Mouse (Mus musculus) liver, embryonic 12.5 days (tissue): ENCODE measurements around the gene Col24a1. TPM values are rescaled to one million over a fixed set of nuclear protein-coding genes. Genes with fewer than 3 reads are reported as not detected.

Experiments
- ATAC-seq: fragments of 200-750 bp; cut with Nextera tagmentation; 2 replicates; pipeline ENCODE4 v1.8.0; 2017; ENCODE audit warnings: moderate number of reproducible peaks, mild to moderate bottlenecking, moderate library complexity
- H3K27ac ChIP-seq: fragments of 300-500 bp; sonication (generic); 2 replicates; pipeline ENCODE4 v1.5.1; 2016; ENCODE audit warnings: mild to moderate bottlenecking
- H3K27me3 ChIP-seq: fragments of 300-500 bp; sonication (generic); replicated peaks from 2 replicates; pipeline ENCODE4 v1.6.1; 2016; ENCODE audit warnings: mild to moderate bottlenecking, moderate library complexity
- H3K36me3 ChIP-seq: fragments of 300-500 bp; sonication (generic); 2 replicates; pipeline ENCODE4 v1.6.1; 2016; ENCODE audit warnings: mild to moderate bottlenecking, moderate library complexity
- H3K4me1 ChIP-seq: fragments of 300-500 bp; sonication (generic); 2 replicates; pipeline ENCODE4 v1.6.1; 2016
- H3K4me2 ChIP-seq: fragments of 300-500 bp; sonication (generic); 2 replicates; pipeline ENCODE4 v1.6.1; 2016; ENCODE audit warnings: mild to moderate bottlenecking, moderate library complexity
- H3K4me3 ChIP-seq: fragments of 300-500 bp; sonication (generic); 2 replicates; pipeline ENCODE4 v1.5.1; 2016; ENCODE audit warnings: mild to moderate bottlenecking, moderate library complexity
- H3K9ac ChIP-seq: fragments of 300-500 bp; sonication (generic); 2 replicates; pipeline ENCODE4 v1.6.1; 2016; ENCODE audit warnings: mild to moderate bottlenecking, moderate library complexity
- H3K9me3 ChIP-seq: fragments of 300-500 bp; sonication (generic); replicated peaks from 2 replicates; pipeline ENCODE4 v1.6.1; 2016; ENCODE audit warnings: mild to moderate bottlenecking, moderate library complexity
- WGBS: fragments of 180-500 bp; shearing (Covaris S2); methylation state at CpG from one replicate; pipeline ENCODE4 v1.1.7; 2016; ENCODE audit not compliant: insufficient replicate concordance; 5-methylcytosine and 5-hydroxymethylcytosine counted together
- polyA plus RNA-seq: library from polyadenylated mRNA; unstranded; fragments of >200 nt; fragmentation: Nextera tagmentation; extraction: Ambion mirVana; gene quantifications from 2 replicates; pipeline ENCODE4 v1.2.1, GENCODE M21; 2016

The Col24a1 gene
- polyA plus RNA-seq, 1 experiment from 2014 or later, result 0.33 TPM

DNA sequence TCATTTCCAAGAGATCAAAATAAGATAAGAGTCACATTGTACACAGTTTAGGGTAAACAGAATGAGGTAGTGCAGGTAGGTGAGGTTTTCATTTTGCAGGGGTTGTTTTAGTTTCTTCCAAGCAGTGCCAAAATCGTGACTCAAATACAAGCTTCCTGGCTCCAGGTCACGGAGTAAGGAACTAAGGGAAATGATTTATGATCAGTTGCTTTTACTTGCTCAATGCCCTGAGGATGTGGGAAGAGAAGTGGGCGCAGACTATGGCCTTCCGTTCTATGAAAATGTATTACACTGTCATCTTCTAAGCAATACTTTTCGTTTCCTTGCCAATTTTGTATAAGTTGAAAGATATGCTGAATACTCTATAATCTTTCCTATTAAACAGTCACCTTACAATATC lies 13.0 kb downstream of the Col24a1 start:
- H3K27ac ChIP-seq, result no peak overlapping the region
- no peak overlapping the region for H3K9ac ChIP-seq
- no peaks in the 10 kb centered on the region for H3K27me3 ChIP-seq
- 50% methylated on average over 5 of the region's 5 CpGs for WGBS
- H3K4me3 ChIP-seq, result no peak overlapping the region
- no peak overlapping the region for H3K4me2 ChIP-seq
- H3K4me1 ChIP-seq, result no peaks in the 10 kb centered on the region
- ATAC-seq, result no peak
- no peaks in the 10 kb centered on the region for H3K9me3 ChIP-seq
- H3K36me3 ChIP-seq, result no peaks in the 10 kb centered on the region

DNA sequence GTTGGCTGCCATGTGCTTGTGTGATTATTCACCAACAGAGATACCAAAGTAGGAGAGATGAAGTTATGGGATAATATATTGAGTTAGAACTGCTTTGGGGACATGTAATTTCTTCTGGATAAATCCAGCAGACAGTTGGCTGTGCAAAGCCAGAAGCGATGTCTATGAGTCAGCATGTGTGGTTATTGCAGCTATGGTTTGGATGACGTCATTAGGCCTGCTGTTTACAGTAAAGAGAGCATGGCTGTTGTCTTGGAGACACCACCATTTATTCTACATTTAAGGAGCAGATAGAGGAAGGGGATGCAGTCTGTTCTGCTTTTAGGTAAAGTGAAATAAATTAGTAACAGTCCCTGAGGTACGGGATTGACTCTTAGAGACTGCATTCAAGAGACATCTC lies 14.9 kb downstream of the Col24a1 start:
- ATAC-seq, result no peak
- Histone ChIP-seq H3K4me1 (no peaks in the 10 kb centered on the region), H3K27me3 (no peaks in the 10 kb centered on the region), H3K27ac (no peak overlapping the region), H3K9me3 (no peaks in the 10 kb centered on the region), H3K9ac (no peak overlapping the region), H3K36me3 (no peaks in the 10 kb centered on the region), H3K4me3 (no peak overlapping the region), H3K4me2 (no peak overlapping the region)
- WGBS, result 58% methylated on average over 3 of the region's 3 CpGs

DNA sequence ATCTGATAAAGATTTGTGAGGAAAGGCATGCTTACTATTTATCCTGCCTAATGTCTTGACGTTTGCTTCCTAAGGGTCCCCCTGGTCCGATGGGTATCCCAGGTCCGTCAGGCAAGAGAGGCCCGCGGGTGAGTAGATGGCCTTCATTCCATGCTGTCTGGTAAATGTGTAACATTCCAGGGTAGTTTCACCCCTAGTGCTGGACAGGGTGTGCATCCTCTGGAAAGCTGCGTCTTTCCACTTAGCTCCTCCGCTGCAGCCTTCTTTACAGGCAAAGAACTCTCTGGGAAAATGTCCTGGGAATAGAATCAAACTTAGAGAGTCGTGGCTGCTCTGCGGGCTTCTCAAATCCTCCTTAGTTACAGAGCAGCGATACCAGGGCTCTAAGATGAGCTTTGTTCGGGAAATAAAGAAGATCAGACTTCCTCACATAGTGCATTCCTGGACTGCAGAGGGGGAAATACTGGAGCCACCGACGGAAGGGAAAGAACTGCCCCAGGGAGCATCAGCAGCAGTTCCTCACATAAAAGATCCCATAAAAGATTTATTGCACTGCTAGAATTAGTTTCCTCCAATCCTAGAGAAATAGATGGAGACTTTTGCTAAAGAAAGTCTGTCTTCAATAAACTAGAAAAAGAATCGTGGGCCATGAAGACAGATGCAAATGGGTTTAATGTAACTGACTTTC lies 28.5 kb downstream of the Col24a1 start:
- WGBS, result 71% methylated on average over 14 of the region's 14 CpGs
- H3K4me1 ChIP-seq, result no peaks in the 10 kb centered on the region
- no peak overlapping the region for H3K4me3 ChIP-seq
- H3K9me3 ChIP-seq, result no peaks in the 10 kb centered on the region
- H3K4me2 ChIP-seq, result no peak overlapping the region
- no peak overlapping the region for H3K27ac ChIP-seq
- no peak overlapping the region for H3K9ac ChIP-seq
- H3K36me3 ChIP-seq, result no peaks in the 10 kb centered on the region
- no peaks in the 10 kb centered on the region for H3K27me3 ChIP-seq
- no peak for ATAC-seq

DNA sequence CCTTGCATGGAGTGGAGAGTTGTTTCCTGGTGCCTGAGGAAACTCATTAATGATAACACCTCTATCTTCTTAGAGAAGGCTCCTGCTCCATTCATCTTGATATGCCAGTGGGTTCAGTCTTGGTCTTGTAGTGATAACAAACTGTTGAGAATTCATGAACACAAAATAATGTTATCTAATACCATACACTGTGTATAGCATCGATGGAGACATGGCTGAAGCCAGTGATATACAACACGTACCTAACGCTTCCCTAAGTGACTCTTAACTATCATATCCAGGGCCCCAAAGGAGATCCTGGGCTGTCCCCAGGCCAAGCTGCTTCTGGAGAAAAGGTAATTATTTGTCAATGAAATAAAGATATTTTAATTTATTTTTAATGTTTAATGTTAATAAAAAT lies 33.1 kb downstream of the Col24a1 start:
- 42% methylated on average over 3 of the region's 3 CpGs for WGBS
- no peaks in the 10 kb centered on the region for H3K4me1 ChIP-seq
- H3K27ac ChIP-seq, result no peak overlapping the region
- H3K36me3 ChIP-seq, result no peaks in the 10 kb centered on the region
- H3K9ac ChIP-seq, result no peak overlapping the region
- no peak overlapping the region for H3K4me2 ChIP-seq
- H3K9me3 ChIP-seq, result no peaks in the 10 kb centered on the region
- H3K4me3 ChIP-seq, result no peak overlapping the region
- peak; percentile 54 for ATAC-seq
- no peaks in the 10 kb centered on the region; the same call in 1 of the 2 replicates for H3K27me3 ChIP-seq

DNA sequence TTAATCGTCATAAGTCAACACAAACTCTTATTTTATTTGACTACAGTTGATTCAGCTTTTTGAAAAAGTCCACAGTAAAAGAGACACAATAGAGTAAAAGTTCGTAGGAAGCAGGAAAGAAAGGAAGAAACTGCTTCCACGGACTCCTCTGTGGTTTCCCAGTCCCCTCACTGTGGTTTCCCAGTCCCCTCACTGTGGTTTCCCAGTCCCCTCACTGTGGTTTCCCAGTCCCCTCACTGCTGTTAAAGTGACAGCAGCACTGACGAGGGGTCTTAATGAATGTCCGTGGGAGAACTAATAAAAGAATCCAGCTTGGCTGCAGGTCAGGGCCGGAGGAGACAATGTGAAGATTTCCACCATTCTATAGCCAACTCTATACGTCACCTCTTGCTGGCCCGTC lies 39.4 kb downstream of the Col24a1 start:
- Histone ChIP-seq H3K9me3 (no peaks in the 10 kb centered on the region), H3K4me1 (no peaks in the 10 kb centered on the region), H3K9ac (no peak overlapping the region), H3K4me2 (no peak overlapping the region), H3K27ac (no peak overlapping the region), H3K27me3 (peaks cover 5% of the 10 kb centered on the region), H3K4me3 (no peak overlapping the region), H3K36me3 (no peaks in the 10 kb centered on the region)
- no peak for ATAC-seq
- WGBS, result 26% methylated on average over 8 of the region's 8 CpGs

DNA sequence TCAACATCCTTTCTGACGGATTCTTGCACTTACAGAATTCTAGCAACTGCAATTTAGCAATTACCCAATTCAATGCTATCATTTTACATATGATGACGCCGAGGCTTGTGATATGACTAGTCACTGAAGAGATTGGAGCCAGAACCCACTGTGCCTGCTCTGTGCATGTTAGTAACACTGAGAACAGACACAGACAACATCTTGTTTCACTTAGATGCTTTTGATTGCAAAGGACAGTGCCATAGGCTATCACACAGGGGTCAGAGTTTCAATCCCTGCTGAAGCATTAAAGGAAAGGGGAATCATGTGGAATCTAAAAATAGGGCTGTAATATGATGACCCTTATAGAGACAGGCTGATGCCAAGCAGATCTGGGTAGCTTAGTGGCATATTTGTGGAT lies 41.8 kb downstream of the Col24a1 start:
- Histone ChIP-seq H3K9me3 (no peaks in the 10 kb centered on the region), H3K4me2 (no peak overlapping the region), H3K9ac (no peak overlapping the region), H3K36me3 (no peaks in the 10 kb centered on the region), H3K4me1 (no peaks in the 10 kb centered on the region), H3K27me3 (peaks cover 5% of the 10 kb centered on the region), H3K27ac (no peak overlapping the region), H3K4me3 (no peak overlapping the region)
- WGBS, result 63% methylated on average over 3 of the region's 3 CpGs
- ATAC-seq, result no peak

DNA sequence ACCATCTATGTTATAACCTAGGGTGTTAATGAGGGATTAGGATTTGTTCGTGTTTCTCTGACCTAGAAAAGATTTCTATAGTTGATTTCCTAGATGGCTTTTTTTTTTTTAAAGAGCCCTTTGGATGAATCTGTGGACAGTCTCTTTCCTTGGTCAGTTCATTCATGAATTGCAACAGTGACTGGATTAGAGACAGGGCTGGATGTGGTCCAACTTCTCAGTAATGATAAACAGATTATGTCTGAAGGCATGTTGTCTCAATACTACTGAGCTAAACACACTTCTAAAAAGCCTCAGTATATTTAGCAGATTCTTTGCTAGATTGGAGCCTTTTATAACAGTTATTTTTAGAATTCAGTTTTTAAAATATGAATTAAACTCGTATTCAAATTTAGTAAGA lies 44.9 kb downstream of the Col24a1 start:
- no peaks in the 10 kb centered on the region for H3K4me1 ChIP-seq
- WGBS, result 45% methylated on average over 2 of the region's 2 CpGs
- ATAC-seq, result no peak

DNA sequence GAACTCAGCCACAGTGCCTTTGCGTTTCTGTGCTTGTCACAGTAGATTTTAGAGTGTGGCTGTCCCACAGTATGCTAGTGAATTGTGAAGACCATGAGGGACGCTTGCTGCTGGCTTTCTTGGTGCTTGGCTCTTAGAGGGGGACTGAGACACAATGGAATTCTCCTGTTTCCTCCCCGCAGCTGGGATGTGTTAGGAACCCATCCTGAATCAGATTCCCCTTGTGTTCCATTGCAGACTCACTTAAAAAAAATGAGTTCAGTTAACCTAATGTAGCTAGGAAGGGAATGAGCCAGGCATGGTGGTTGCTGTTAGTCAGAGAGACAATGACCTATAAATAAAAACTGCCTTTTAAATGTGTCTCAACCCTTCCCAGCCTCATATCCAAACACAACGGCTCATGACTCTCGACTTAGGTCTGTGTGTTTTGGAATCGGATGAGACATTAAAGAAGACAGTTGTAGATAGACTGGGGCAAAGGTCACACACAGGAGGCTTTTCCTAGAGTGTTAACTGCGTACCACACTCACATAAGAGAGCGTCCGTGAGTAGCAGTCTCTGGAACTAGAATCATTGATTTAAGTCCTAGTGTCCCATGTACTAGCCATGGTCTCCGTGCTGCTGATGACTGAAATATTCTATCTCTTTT lies 47.7 kb downstream of the Col24a1 start:
- H3K9me3 ChIP-seq, result no peaks in the 10 kb centered on the region
- H3K27ac ChIP-seq, result no peak overlapping the region
- no peak overlapping the region for H3K4me3 ChIP-seq
- H3K36me3 ChIP-seq, result no peaks in the 10 kb centered on the region
- H3K4me2 ChIP-seq, result no peak overlapping the region
- WGBS, result 68% methylated on average over 10 of the region's 10 CpGs
- no peaks in the 10 kb centered on the region for H3K4me1 ChIP-seq
- H3K9ac ChIP-seq, result no peak overlapping the region
- no peaks in the 10 kb centered on the region for H3K27me3 ChIP-seq
- no peak for ATAC-seq

More for the DNA sequence above, 44.9 kb downstream of the Col24a1 start:
- no peaks in the 10 kb centered on the region for H3K9me3 ChIP-seq
- no peak overlapping the region for H3K4me2 ChIP-seq
- no peak overlapping the region for H3K4me3 ChIP-seq
- H3K27ac ChIP-seq, result no peak overlapping the region
- no peak overlapping the region for H3K9ac ChIP-seq
- H3K27me3 ChIP-seq, result peaks cover 5% of the 10 kb centered on the region; the same call in 1 of the 2 replicates
- H3K36me3 ChIP-seq, result no peaks in the 10 kb centered on the region

DNA sequence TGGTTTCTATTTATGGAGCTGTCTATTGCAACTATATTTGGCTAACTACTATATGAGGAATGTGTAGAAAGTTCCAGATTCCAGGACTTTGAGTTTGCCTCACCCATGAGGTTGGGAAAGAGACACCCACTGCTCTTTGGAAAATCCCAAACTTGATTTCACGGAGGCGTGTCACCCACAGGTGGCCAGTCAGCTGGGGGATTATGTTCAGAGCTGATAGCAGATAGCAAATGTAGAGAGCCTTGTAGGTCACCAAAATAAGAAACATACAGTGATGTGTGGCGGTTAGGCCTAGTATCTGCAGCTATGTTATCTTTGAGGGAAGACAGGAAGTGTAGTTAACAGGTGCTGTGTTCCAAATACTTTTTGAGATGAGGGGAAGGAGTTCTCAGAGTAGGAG lies 56.4 kb downstream of the Col24a1 start:
- no peak overlapping the region for H3K4me2 ChIP-seq
- no peak overlapping the region for H3K4me3 ChIP-seq
- H3K27me3 ChIP-seq, result no peaks in the 10 kb centered on the region
- 53% methylated on average over 3 of the region's 3 CpGs for WGBS
- no peak overlapping the region for H3K27ac ChIP-seq
- H3K9me3 ChIP-seq, result no peaks in the 10 kb centered on the region
- no peaks in the 10 kb centered on the region for H3K4me1 ChIP-seq
- no peak for ATAC-seq
- no peak overlapping the region for H3K9ac ChIP-seq
- no peaks in the 10 kb centered on the region for H3K36me3 ChIP-seq

DNA sequence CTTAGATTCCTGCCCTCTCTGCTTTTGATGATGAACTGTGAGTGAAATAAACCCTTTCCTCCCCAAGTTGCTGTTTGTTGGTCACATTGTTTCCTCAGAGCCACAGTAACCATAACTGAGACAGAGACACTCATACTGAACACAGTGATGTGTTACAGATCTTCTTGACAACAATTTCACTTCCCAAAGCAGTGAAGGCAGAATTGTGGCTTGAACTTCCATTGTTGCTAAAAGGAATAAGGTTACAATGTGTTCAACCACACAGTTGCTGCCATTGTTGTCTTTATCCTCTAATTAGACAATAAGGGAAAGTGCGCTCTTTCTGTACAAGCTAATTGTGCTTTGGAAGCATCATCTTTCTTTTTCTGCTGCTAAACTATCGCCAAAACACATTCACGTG lies 61.7 kb downstream of the Col24a1 start:
- Histone ChIP-seq H3K9me3 (no peaks in the 10 kb centered on the region), H3K27me3 (no peaks in the 10 kb centered on the region), H3K4me2 (no peak overlapping the region), H3K4me1 (no peaks in the 10 kb centered on the region), H3K4me3 (no peak overlapping the region), H3K27ac (no peak overlapping the region), H3K9ac (no peak overlapping the region), H3K36me3 (no peaks in the 10 kb centered on the region)
- WGBS, result 76% methylated on average over 3 of the region's 3 CpGs
- no peak for ATAC-seq

DNA sequence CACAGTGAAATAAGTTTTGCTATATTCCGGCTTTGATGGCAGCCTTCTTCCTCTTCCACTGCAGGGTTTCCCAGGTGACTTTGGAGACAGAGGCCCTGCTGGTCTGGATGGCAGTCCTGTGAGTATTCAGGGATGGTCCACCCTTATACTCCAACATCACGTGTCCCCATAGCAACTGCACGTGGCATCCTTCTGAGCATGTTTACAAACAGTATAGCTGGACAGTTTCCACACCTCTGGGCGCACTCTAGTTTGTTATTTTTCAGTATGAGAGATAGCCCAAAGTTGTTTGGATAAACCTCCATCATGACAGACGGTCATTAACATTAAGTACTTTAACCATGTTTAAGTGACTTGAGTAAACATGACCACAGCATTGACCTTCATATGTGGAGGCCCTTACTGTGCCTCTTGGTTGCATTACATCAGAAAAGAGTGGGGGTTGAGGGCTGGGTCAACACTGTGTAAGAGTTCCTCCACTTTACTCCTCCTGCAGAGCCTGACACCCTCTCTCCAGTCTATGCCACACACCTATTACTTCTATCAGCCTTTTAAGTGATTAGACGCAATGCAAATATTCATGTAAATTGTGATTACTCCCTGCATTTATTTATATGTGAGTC lies 64.7 kb downstream of the Col24a1 start:
- Histone ChIP-seq H3K4me3 (no peak overlapping the region), H3K4me1 (no peaks in the 10 kb centered on the region), H3K4me2 (no peak overlapping the region), H3K27me3 (no peaks in the 10 kb centered on the region), H3K9ac (no peak overlapping the region), H3K36me3 (no peaks in the 10 kb centered on the region), H3K27ac (no peak overlapping the region), H3K9me3 (no peaks in the 10 kb centered on the region)
- no peak for ATAC-seq
- 61% methylated on average over 6 of the region's 6 CpGs for WGBS

DNA sequence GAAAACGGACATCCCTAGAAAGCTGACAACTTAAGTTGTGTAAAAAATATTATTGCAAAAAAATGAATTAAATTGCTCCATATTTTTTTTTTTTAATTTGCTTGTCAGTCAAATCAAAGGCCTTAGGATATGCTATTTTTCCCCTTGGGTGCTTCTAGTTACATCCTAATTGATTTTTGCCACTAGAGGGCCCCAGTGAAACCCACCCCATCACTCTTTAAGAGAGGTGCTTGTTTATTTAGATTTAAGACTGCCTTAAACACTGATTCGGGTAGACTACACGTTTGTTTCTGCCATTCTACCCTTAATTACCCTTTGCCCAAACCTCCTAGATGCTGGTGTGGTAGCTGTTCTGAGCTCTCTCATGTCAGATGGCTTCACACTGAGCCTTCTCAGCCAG lies 73.0 kb downstream of the Col24a1 start:
- no peak overlapping the region for H3K27ac ChIP-seq
- H3K9me3 ChIP-seq, result no peaks in the 10 kb centered on the region
- H3K9ac ChIP-seq, result no peak overlapping the region
- H3K4me3 ChIP-seq, result no peak overlapping the region
- no peak for ATAC-seq
- H3K4me2 ChIP-seq, result no peak overlapping the region
- H3K36me3 ChIP-seq, result no peaks in the 10 kb centered on the region
- WGBS, result 24% methylated on average over 3 of the region's 3 CpGs
- no peaks in the 10 kb centered on the region for H3K4me1 ChIP-seq
- no peaks in the 10 kb centered on the region for H3K27me3 ChIP-seq
